Mouse (Mus musculus) forebrain, embryonic 12.5 days (tissue): Measurements from ENCODE around the gene Zfp518b. TPM values are rescaled to one million over a fixed set of nuclear protein-coding genes. Genes with fewer than 3 reads are reported as not detected.

ENCODE experiments used
- ATAC-seq: fragments of 200-750 bp; cut with Nextera tagmentation; 2 replicates; pipeline ENCODE4 v1.8.0; 2017; ENCODE audit warnings: moderate TSS enrichment; ENCODE audit not compliant: low FRiP score
- H3K27ac ChIP-seq: fragments of 300-500 bp; sonication (generic); 2 replicates; pipeline ENCODE4 v1.5.1; 2016; ENCODE audit warnings: mild to moderate bottlenecking
- H3K27me3 ChIP-seq: fragments of 300-500 bp; sonication (generic); 2 replicates; pipeline ENCODE4 v1.6.1; 2016; ENCODE audit warnings: mild to moderate bottlenecking
- H3K36me3 ChIP-seq: fragments of 300-500 bp; sonication (generic); replicated peaks from 2 replicates; pipeline ENCODE4 v1.6.1; 2016; ENCODE audit warnings: mild to moderate bottlenecking
- H3K4me1 ChIP-seq: fragments of 300-500 bp; sonication (generic); 2 replicates; pipeline ENCODE4 v1.6.1; 2016
- H3K4me2 ChIP-seq: fragments of 300-500 bp; sonication (generic); 2 replicates; pipeline ENCODE4 v1.6.1; 2016; ENCODE audit warnings: mild to moderate bottlenecking, moderate library complexity
- H3K4me3 ChIP-seq: fragments of 300-500 bp; sonication (generic); replicated peaks from 2 replicates; pipeline ENCODE4 v1.5.1; 2016; ENCODE audit warnings: mild to moderate bottlenecking
- H3K9ac ChIP-seq: fragments of 300-500 bp; sonication (generic); 2 replicates; pipeline ENCODE4 v1.6.1; 2016; ENCODE audit warnings: mild to moderate bottlenecking
- H3K9me3 ChIP-seq: fragments of 300-500 bp; sonication (generic); 2 replicates; pipeline ENCODE4 v1.6.1; 2016
- WGBS: fragments of 180-500 bp; shearing (Covaris S2); methylation state at CpG from one replicate; pipeline ENCODE4 v1.1.7; 2016; 5-methylcytosine and 5-hydroxymethylcytosine counted together
- polyA plus RNA-seq: library from polyadenylated mRNA; unstranded; fragments of >200 nt; fragmentation: Nextera tagmentation; extraction: Ambion mirVana; gene quantifications from 2 replicates; pipeline ENCODE4 v1.2.1, GENCODE M21; 2016

The Zfp518b gene
- polyA plus RNA-seq, 1 experiment from 2014 or later = 42.7 TPM

DNA sequence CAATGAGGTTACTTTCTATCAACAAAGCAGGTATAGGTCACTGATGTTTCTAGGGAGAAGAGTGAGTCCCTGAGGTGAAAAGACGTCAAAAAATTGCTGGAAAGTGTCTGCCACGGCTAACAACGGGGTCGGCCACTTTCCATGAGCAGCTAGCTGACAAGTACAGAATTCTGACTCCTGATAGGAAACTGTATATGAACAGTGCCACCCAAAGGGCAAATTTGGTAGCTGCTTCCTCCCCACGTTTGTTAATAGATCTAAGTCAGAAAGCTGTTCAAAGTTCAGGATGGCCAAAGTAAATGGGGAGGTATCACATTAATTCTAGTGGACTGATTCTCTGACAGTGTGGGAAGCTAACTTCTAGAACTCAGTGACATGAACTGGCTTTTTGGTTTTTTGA is 63.8 kb downstream of the Zfp518b start:
- Histone ChIP-seq H3K27ac (no peak overlapping the region), H3K4me2 (no peak overlapping the region), H3K4me3 (no peak overlapping the region), H3K9me3 (no peaks in the 10 kb centered on the region), H3K4me1 (no peaks in the 10 kb centered on the region), H3K9ac (no peak overlapping the region), H3K27me3 (no peaks in the 10 kb centered on the region), H3K36me3 (no peaks in the 10 kb centered on the region)
- WGBS = 43% methylated on average over 5 of the region's 5 CpGs
- no peak for ATAC-seq

DNA sequence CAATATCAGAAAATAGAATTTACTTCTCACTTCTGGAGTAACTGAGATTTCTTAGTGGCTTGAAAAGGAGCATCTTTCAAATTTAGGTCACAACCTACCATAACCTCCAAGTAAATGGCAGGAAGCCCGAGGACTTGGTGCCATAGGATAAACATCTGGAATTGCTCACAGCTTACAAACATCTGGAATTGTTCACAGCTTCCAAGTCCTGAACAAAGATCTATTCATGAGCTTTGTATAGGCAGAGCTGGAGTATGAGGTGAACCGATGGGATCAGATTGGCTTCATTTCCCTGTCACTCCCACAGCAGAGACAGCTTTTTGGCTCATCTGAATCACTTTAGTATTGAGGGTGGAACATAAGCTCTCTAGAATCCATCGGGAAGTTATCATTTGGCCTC is 65.7 kb downstream of the Zfp518b start:
- H3K27ac ChIP-seq = no peak overlapping the region
- H3K9ac ChIP-seq = no peak overlapping the region
- no peak overlapping the region for H3K4me2 ChIP-seq
- H3K4me1 ChIP-seq = no peaks in the 10 kb centered on the region
- H3K27me3 ChIP-seq = no peaks in the 10 kb centered on the region
- no peaks in the 10 kb centered on the region for H3K9me3 ChIP-seq
- no peak overlapping the region for H3K4me3 ChIP-seq
- no peaks in the 10 kb centered on the region for H3K36me3 ChIP-seq
- no peak for ATAC-seq
- WGBS = 71% methylated on average over 3 of the region's 3 CpGs

Other genes with a start within 250 kb of the Zfp518b start
- gene Slc2a9, start 181.7 kb downstream of the Zfp518b start, polyA plus RNA-seq = 0.14 and 0.29 TPM in 2 replicates
- 144 and 153 TPM in 2 replicates for gene Wdr1, start 121.6 kb downstream of the Zfp518b start, polyA plus RNA-seq
- gene Clnk, start 192.0 kb upstream of the Zfp518b start, polyA plus RNA-seq = not detected in 2 replicates